Mouse (Mus musculus) forebrain, embryonic 11.5 days (tissue): ENCODE results near the gene Mllt11. TPM values are rescaled to one million over a fixed set of nuclear protein-coding genes. Genes with fewer than 3 reads are reported as not detected.

Experiments
- ATAC-seq: fragments of 200-750 bp; cut with Nextera tagmentation; replicated peaks from 2 replicates; pipeline ENCODE4 v1.8.0; 2017; ENCODE audit warnings: moderate TSS enrichment; ENCODE audit not compliant: low FRiP score
- DNase-seq: peaks from one replicate; pipeline ENCODE4 v3.0.0-alpha.2; 2017; ENCODE audit warnings: low spot score
- H3K27ac ChIP-seq: fragments of 300-500 bp; sonication (generic); 2 replicates; pipeline ENCODE4 v1.5.1; 2014; ENCODE audit warnings: low read depth, low read length
- H3K27me3 ChIP-seq: fragments of 300-500 bp; sonication (generic); 2 replicates; pipeline ENCODE4 v1.6.1; 2014; ENCODE audit warnings: mild to moderate bottlenecking, low read length, mixed read lengths; ENCODE audit not compliant: control insufficient read depth, insufficient read depth
- H3K36me3 ChIP-seq: fragments of 300-500 bp; sonication (generic); 2 replicates; pipeline ENCODE4 v1.6.1; 2014; ENCODE audit warnings: mild to moderate bottlenecking, low read length, moderate library complexity, mixed read lengths; ENCODE audit not compliant: control insufficient read depth, insufficient read depth
- H3K4me1 ChIP-seq: fragments of 300-500 bp; sonication (generic); replicated peaks from 2 replicates; pipeline ENCODE4 v1.6.1; 2014; ENCODE audit warnings: low read length, mixed read lengths; ENCODE audit not compliant: control insufficient read depth, insufficient read depth
- H3K4me2 ChIP-seq: fragments of 300-500 bp; sonication (generic); 2 replicates; pipeline ENCODE4 v1.6.1; 2014; ENCODE audit warnings: low read depth, mild to moderate bottlenecking, low read length, moderate library complexity, mixed read lengths; ENCODE audit not compliant: severe bottlenecking
- H3K4me3 ChIP-seq: fragments of 300-500 bp; sonication (generic); 2 replicates; pipeline ENCODE4 v1.5.1; 2014; ENCODE audit warnings: low read depth, low read length
- H3K9ac ChIP-seq: fragments of 300-500 bp; sonication (generic); 2 replicates; pipeline ENCODE4 v1.6.1; 2014; ENCODE audit warnings: low read length
- H3K9me3 ChIP-seq: fragments of 300-500 bp; sonication (generic); 2 replicates; pipeline ENCODE4 v1.6.1; 2016; ENCODE audit warnings: low read length, mixed read lengths; ENCODE audit not compliant: control insufficient read depth
- WGBS: fragments of 180-500 bp; shearing (Covaris S2); extraction: QIAGEN DNeasy Blood & Tissue Kit; methylation state at CpG from one replicate; pipeline ENCODE4 v1.1.7; 2014; 5-methylcytosine and 5-hydroxymethylcytosine counted together
- polyA plus RNA-seq: library from polyadenylated mRNA; unstranded; fragments of >200 nt; fragmentation: Nextera tagmentation; extraction: Ambion mirVana; gene quantifications from 2 replicates; pipeline ENCODE4 v1.2.1, GENCODE M21; 2014

Gene Mllt11
- 75.2 and 89.8 TPM in 2 replicates for polyA plus RNA-seq

DNA sequence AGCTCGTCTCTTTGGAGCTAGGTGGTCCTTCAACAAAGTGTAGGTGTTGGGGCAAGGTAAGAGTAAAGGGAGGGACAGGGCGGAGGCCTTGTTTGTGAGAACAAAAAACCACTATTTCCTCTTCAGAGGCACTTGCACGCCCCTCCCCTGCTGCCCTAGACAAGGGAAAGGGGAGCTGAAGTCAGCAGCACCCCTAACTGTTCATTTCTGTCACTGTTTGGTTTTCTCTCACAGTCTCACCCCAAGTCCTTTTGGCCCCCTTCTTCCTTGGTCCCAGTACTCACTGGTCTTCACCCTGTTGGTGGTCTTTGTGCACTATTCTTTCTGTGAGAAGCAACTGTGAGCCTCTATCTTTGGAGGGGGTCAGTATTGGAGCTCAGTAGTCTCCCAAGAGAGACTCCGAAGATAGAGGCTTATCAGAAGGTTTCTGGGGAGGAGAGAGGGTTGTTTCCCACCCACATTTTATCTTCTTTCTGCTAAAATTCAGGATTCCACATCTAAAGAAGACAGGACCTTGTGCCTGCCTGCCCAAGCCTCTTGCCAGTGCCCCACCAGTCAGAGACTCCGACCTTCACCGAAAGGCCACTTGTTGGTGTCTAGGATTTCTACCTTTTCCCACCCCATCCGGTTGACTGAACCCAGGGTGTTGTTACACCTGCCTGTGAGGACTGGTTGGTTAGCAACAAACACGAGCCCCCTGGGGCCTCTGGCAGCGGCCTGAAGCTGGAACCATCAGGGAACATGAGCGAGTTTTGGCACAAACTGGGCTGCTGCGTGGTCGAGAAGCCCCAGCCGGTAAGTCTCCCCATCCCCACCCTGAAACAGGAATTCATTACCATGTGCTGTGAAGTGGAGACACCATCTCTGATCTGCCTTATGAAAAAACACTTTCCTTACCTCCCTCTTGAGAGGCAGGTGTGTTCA, at the start of gene Mllt11:
Gene Mllt11 (minus strand): TSS at position 874 of the 924 bp plus-strand sequence.
- 82% methylated on average over 13 of the region's 13 CpGs for WGBS
- Histone ChIP-seq H3K4me3 (peak within 1 kb of the TSS; percentile 95; the same call in 1 of the 2 replicates), H3K4me2 (peak within 1 kb of the TSS; percentile 93), H3K9ac (peak within 1 kb of the TSS; percentile 96), H3K36me3 (peaks cover 20% of the 10 kb centered on the region), H3K4me1 (peaks cover 15% of the 10 kb centered on the region; the same call in 1 of the 2 replicates), H3K27ac (peak within 1 kb of the TSS; percentile 94), H3K9me3 (no peaks in the 10 kb centered on the region), H3K27me3 (no peaks in the 10 kb centered on the region)
- ATAC-seq (no peak), DNase-seq (no peak)

DNA sequence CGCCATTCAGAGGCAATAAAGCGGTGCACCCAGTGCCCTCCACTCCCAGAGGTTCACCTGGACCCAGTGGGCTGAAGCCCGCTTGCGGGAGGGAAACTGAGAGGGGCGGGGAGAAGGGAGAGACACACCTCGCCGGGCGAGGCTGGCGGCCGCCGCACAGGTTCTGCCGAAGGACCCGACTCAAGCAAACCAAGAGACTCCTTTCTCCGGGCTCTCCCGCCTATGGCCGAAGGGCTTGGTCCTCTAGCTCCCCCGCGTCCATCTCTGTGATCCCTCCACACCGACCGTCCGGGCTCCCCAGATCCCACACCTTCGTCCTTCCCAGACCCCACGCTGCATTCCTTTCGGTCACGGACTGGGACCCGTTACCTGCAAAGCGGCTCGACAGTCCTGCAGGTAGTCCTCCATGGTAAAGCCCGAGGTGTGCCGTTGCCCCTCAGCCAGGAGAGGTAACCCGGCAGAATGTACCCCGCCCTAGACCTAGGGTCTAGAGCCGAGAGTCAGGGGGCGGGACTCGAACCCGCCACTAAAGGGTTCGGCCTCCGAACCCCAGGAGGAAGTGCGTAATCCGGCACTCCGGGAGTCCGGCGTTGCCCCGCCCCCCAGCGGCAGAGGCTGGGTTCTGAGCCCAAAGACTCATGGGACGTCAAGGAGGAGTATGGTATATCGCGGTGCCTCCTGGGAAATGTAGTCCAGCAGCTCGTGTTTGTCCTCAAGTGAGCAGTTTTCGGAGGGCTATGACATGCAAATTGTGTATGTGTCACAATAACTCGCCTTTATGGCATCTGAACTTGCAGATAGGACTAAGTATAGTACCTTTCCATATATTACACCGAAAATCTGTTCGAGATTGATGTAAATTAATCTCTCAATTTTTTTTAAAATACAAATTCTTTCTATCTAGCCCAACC, 49.5 kb upstream of the Mllt11 start, which contains the start of the genes Mindy1 and Prune1:
Gene Mindy1 (plus strand): TSS at position 130 of the 911 bp plus-strand sequence.
Gene Prune1 (minus strand): TSS at position 861 of the 911 bp plus-strand sequence.
- H3K4me1 ChIP-seq, result peaks cover 8% of the 10 kb centered on the region
- DNase-seq, result peak; percentile 99
- H3K36me3 ChIP-seq, result no peaks in the 10 kb centered on the region
- peak; percentile 88 for ATAC-seq
- H3K9me3 ChIP-seq, result no peaks in the 10 kb centered on the region
- H3K27ac ChIP-seq, result peak within 1 kb of the TSS; percentile 89
- WGBS, result under 1% methylated on average over 48 of the region's 53 CpGs
- no peaks in the 10 kb centered on the region for H3K27me3 ChIP-seq
- peak within 1 kb of the TSS; percentile 84 for H3K4me2 ChIP-seq
- H3K9ac ChIP-seq, result peak within 1 kb of the TSS; percentile 81
- H3K4me3 ChIP-seq, result peak within 1 kb of the TSS; percentile 72

DNA sequence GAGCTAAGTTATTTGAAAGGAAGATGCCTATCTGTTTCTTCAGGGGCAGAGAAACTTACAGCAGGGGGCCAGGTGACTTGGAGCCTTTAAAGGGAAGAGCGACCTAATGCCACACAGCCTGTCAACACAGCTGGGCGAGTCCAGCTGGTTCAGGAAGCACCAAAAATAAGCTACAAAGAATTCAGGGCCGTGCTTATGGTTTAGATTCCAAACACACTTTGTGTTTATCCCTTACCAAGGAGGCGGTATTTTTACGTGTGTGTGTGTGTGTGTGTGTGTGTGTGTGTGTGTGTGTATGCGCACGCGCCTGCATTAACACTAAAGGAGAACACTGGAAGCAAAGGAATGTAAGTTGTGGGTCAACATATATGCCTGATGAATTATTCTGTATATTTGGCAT, 48.8 kb upstream of the Mllt11 start:
- no peaks in the 10 kb centered on the region for H3K36me3 ChIP-seq
- 29% methylated on average over 8 of the region's 8 CpGs for WGBS
- peaks cover 8% of the 10 kb centered on the region for H3K4me1 ChIP-seq
- H3K27ac ChIP-seq, result no peak overlapping the region
- DNase-seq (no peak), ATAC-seq (no peak)
- peak overlapping the region; percentile 72 for H3K4me3 ChIP-seq
- no peaks in the 10 kb centered on the region for H3K27me3 ChIP-seq
- H3K9ac ChIP-seq, result peak overlapping the region; percentile 81
- peak overlapping the region; percentile 74; the same call in 1 of the 2 replicates for H3K4me2 ChIP-seq
- H3K9me3 ChIP-seq, result no peaks in the 10 kb centered on the region

DNA sequence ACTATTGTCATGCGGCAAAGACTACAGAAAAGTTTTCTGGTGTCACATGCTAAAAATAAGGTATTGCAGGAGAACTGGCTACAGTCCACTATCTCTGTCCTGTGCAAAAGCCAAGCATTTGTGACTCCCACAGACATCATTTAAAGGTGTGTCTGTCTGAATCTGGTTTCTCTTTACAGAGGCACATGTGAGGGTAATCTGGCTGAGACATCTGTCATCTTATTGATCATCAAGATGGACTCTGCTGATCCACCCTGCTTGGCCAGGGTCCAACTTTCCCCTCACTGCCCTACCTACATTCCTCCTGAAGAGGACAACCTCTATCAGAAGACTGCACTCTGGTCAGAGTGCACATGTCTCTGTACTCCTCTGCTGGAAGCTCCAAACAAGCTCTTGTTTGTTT, 45.2 kb upstream of the Mllt11 start:
- Histone ChIP-seq H3K36me3 (no peaks in the 10 kb centered on the region), H3K9me3 (no peaks in the 10 kb centered on the region), H3K27me3 (no peaks in the 10 kb centered on the region), H3K4me3 (no peak overlapping the region), H3K9ac (no peak overlapping the region), H3K4me2 (no peak overlapping the region), H3K27ac (no peak overlapping the region), H3K4me1 (0 out of 2 replicates have a peak, but pooled peaks cover 2% of the 10 kb centered on the region)
- ATAC-seq, result no peak
- 100% methylated on average over 1 of the region's 1 CpGs for WGBS
- no peak for DNase-seq

DNA sequence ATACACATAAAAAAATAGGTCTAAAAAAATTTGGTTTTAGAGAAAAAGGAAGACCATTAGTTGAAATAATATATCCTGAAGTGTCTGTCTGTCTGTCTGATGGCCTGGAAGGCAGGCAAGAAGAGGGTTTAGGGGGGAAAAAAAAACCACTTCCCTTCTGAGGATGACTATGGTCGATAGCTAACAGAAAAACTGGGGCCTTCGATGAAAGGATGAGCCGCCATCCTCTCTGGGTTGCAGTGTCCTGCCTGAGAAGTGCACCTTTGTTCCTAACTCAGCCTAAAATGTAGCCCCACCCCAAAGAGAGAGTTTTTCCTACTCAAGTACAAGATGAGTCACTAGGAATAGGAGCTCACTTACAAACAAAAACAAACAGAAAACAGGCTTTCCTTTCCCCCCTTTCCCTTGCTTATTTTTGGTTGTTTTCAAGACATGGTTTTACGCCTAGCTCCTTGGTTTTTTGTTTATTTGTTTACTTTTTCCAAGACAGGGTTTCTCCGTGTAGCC, 44.5 kb upstream of the Mllt11 start:
- Histone ChIP-seq H3K27ac (no peak overlapping the region), H3K9ac (no peak overlapping the region), H3K4me2 (no peak overlapping the region), H3K36me3 (no peaks in the 10 kb centered on the region), H3K9me3 (no peaks in the 10 kb centered on the region), H3K27me3 (no peaks in the 10 kb centered on the region), H3K4me1 (0 out of 2 replicates have a peak, but pooled peaks cover 2% of the 10 kb centered on the region), H3K4me3 (no peak overlapping the region)
- no peak for DNase-seq
- WGBS, result 79% methylated on average over 5 of the region's 5 CpGs
- ATAC-seq, result no peak

DNA sequence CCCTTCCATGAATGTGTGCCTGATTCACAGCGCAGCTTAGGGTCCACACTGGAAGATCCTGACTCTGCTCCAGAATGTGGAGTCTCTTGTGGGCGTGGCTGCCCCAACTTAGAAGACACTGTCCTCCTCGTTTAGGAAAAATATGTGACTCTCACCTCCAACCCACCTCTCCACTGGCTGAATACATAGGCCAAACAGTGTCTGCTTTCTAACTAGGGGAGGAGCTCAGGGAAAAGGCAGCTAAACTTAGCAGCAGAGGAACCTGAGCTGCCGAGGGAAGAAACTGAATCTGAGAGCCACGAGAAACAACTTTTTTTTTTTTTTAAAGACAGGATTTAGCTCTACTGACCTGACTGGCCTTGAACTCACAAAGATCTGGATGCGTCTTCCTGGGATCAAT, 43.2 kb upstream of the Mllt11 start:
- Histone ChIP-seq H3K4me2 (no peak overlapping the region), H3K4me1 (no peaks in the 10 kb centered on the region), H3K36me3 (no peaks in the 10 kb centered on the region), H3K4me3 (no peak overlapping the region), H3K27me3 (no peaks in the 10 kb centered on the region), H3K9ac (no peak overlapping the region), H3K27ac (no peak overlapping the region), H3K9me3 (no peaks in the 10 kb centered on the region)
- no peak for ATAC-seq
- WGBS, result 83% methylated on average over 6 of the region's 6 CpGs
- no peak for DNase-seq

DNA sequence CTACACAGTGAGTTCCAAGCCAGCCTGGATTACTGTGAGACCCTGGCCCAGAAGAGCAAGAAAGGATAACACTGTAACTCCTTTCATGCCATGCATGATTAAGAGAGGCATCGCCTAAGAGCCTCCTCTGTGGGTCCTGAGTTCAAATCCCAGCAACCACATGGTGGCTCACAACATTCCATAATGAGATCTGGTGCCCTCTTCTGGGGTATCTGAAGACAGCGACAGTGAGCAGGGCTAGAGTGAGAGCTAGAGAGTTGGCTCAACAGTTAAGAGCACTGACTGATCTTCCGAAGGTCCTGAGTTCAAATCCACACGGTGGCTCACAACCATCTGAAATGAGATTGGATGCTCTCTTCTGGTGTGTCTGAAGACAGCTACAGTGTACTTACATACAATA, 42.5 kb upstream of the Mllt11 start:
- H3K27me3 ChIP-seq, result no peaks in the 10 kb centered on the region
- no peak overlapping the region for H3K27ac ChIP-seq
- H3K4me2 ChIP-seq, result no peak overlapping the region
- 91% methylated on average over 4 of the region's 4 CpGs for WGBS
- no peak overlapping the region for H3K4me3 ChIP-seq
- H3K9ac ChIP-seq, result no peak overlapping the region
- no peaks in the 10 kb centered on the region for H3K36me3 ChIP-seq
- DNase-seq (no peak), ATAC-seq (no peak)
- H3K9me3 ChIP-seq, result no peaks in the 10 kb centered on the region
- H3K4me1 ChIP-seq, result no peaks in the 10 kb centered on the region

DNA sequence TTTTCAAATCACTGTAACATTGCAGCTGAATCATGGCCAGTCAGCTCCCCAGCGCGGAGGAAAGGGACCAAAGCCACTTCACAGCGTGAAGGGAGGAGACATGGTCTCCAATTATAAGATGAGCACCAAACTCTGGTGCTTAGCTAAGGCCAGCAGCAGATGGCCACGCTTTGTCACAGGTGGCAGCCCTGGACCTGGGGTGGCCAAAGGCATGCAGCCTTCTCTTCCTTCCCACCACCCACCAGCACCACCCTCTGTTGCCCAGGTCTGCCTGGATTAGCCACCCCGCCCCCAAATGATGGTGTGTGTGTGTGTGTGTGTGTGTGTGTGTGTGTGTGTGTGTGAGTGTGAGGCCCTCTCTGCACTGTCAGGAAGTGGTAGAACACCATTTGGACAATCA, 41.5 kb upstream of the Mllt11 start:
- WGBS, result 93% methylated on average over 5 of the region's 5 CpGs
- Histone ChIP-seq H3K9me3 (no peaks in the 10 kb centered on the region), H3K4me3 (no peak overlapping the region), H3K27ac (no peak overlapping the region), H3K27me3 (no peaks in the 10 kb centered on the region), H3K36me3 (no peaks in the 10 kb centered on the region), H3K4me2 (no peak overlapping the region), H3K9ac (no peak overlapping the region), H3K4me1 (no peaks in the 10 kb centered on the region)
- DNase-seq (no peak), ATAC-seq (no peak)
